Mouse (Mus musculus) ovary, postnatal 36 days (tissue): ENCODE results near the gene Bsg.
A peak's percentile ranks its signal among the peaks of the same experiment; 100 is the strongest.

ENCODE experiments used
- DNase-seq: peaks from one replicate; pipeline ENCODE4 v3.0.0; 2022; ENCODE audit warnings: low spot score, mixed read lengths

Gene Bsg

DNA sequence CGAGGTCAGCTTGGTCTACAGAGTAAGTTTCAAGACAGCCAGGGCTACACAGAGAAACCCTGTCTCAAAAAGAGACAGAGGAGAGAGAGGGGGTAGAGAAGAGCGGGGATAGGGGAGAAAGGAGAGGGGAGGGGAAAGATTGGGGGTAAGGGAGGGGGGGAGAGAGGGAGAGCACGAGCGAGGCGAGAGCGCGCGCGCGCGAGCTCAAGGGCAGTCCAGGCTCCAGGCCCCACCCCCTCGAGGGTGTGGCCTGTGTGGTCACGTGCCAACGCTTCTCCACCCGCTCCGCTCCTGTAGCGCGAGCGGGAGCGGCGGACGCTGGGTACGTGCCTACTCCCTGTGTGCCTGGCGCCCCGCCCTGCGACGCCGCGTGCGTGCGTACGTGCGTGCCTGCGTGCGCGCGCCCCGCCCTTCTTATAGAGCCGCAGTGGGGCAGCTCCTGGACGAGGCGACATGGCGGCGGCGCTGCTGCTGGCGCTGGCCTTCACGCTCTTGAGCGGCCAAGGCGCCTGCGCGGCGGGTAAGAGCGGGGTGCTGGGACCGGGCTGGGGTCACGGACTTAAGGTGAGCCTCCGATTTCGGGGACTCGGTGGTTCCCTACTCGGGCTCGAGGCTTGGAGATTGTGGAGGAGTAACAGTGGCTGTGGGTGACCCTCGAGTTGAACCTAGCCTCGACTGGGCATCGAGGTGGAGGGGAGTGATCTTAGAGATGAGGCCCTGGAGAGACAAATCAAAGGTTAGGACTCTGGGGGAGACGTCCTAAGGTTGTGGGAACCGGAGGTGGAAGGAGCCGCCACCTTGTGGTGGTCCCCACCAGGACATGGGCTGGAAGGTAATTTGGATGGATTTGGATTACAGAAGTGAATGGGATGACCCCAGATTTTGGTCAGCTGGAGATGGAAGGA, at the start of gene Bsg:
TSS of gene Bsg (plus strand) at position 427 of the 905 bp plus-strand sequence.
- DNase-seq = peak; percentile 99

DNA sequence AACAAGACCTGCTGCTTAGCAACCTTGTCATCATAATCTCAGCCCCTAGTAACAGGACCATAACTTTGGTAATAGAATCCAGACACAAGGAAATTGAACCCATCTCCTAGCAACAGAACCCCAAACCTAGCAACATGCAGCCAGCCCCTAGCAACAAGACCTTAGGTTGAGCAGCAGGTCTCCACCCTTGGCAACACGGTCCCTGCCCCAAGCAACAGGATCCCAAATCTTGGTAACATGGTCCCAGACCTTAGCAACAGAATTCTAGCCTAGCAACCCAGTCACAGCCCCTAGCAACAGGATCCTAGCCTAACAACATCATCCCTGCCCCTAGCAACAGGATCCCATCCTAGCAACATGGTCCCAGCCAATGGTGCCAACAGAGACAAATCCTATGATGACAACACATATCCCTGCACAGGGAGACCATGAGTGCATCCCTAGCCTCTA, 49.3 kb upstream of the Bsg start:
- DNase-seq = no peak

- no peak for DNase-seq
These were observed 45.5 kb upstream of the Bsg start for GRCm38 (mm10) chr10:79658829-79659228.

DNA sequence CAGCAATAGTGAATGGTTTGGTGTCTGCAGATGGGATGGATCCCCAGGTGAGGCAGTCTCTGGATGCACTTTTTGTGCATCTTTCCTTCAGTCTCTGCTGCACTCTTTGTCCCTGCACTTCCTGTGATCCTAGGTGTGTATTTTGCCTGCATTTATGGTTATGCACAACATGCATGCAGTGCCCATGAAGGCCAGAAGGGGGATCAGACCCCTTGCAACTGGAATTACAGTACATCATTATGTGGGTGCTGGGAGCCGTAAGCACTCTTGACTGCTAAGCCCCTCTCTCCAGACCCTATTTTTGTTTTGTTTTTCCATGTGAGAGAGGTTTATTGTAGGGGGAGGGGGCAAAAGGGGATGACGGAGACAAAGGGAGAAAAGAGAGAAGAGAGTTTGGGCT, 44.0 kb upstream of the Bsg start:
- no peak for DNase-seq

DNA sequence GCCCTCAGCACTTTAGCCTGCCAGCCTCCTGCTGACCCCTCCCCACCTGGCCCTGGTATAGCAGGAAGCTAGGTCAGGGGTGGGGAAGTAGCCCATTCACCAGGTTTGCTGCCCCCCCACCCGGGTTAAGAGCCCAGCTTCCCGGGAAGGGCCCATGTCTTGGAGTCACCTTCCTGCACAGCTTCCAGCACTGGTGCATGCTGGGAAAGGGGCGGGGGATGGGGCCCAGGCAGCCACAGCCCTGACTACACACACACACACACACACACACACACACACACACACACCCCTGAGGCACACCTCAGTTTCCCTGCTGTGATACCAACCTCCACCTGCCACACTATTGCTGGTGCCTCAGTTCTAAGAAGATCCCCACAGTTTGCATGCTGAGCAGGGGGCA, 42.4 kb upstream of the Bsg start:
- DNase-seq = no peak

- peak; percentile 54 for DNase-seq
These were observed 40.1 kb upstream of the Bsg start, which contains the start of gene Madcam1 for GRCm38 (mm10) chr10:79664131-79664665. Madcam1 (plus strand) TSS chr10:79664559.

DNA sequence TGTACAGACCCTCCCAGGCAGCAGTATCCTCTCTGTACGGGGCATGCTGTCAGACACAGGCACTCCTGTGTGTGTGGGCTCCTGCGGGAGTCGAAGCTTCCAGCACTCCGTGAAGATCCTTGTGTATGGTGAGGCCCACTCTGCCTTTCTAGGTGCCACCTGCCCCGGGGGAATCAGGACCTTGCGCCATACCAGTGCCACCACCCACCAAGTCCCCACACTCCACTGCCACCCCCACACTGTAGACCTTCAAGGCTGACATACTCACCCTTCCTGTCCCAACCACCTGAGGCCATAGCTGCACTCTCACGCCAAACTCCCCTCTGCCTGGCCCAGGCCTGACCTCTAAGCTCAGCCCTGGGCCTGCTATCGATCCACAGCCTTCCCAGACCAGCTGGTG, 39.2 kb upstream of the Bsg start:
- no peak for DNase-seq

GRCm38 (mm10) chr10:79666493-79666892, 37.8 kb upstream of the Bsg start:
- no peak for DNase-seq

- no peak for DNase-seq
These were observed 36.2 kb upstream of the Bsg start for GRCm38 (mm10) chr10:79668076-79668475.

GRCm38 (mm10) chr10:79668771-79669575, 35.3 kb upstream of the Bsg start, which contains the start of gene Tpgs1:
Tpgs1 (plus strand) TSS chr10:79669369.
- peak; percentile 86 for DNase-seq

DNA sequence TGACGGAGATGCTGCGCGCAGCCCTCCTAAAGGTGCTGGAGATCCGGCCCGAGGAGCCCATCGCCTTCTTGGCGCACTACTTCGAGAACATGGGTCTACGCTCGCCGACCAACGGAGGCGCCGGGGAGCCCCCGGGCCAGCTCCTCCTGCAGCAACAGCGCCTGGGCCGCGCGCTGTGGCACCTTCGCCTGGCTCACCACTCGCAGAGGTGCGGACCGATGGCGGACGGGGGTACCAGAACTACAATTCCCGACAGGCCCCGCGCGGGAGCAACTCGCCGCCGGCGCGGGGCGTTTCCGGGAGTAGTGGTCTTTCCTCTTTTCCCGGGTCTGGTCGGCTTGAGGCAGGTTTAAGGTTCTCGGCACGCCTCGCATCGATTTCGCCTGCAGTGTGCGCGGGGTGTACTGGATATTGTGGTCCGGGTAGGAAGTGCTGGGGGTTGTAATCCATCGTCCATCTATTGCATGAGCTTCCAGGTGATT, 34.7 kb upstream of the Bsg start:
- peak; percentile 76 for DNase-seq

- peak; percentile 3 for DNase-seq
These were observed 34.0 kb upstream of the Bsg start for GRCm38 (mm10) chr10:79670071-79670888.

- peak; percentile 4 for DNase-seq
These were observed 32.7 kb upstream of the Bsg start for GRCm38 (mm10) chr10:79671396-79672087.

- DNase-seq = peak; percentile 3
These were observed 32.2 kb upstream of the Bsg start for GRCm38 (mm10) chr10:79672088-79672455.

- no peak for DNase-seq
These were observed 31.2 kb upstream of the Bsg start for GRCm38 (mm10) chr10:79673054-79673453.

- DNase-seq = peak; percentile 7
These were observed 28.8 kb upstream of the Bsg start for GRCm38 (mm10) chr10:79675346-79676035.

GRCm38 (mm10) chr10:79680606-79681495, 23.4 kb upstream of the Bsg start:
- DNase-seq = peak; percentile 22

- peak; percentile 100 for DNase-seq
These were observed 22.6 kb upstream of the Bsg start, which contains the start of gene Cdc34 for GRCm38 (mm10) chr10:79681591-79682245. Cdc34 (plus strand) TSS chr10:79682195.

- peak; percentile 29 for DNase-seq
These were observed 21.8 kb upstream of the Bsg start for GRCm38 (mm10) chr10:79682551-79682915.
